Mouse (Mus musculus): Measurements from ENCODE around the gene Kdm2b. TPM values are rescaled to one million over a fixed set of nuclear protein-coding genes. Genes with fewer than 3 reads are reported as not detected.

Gene Kdm2b
- polyA plus RNA-seq, 1 experiment from 2014 or later: 7.6 TPM

- H3K4me1 ChIP-seq (replicated peaks; ENCODE audit: control insufficient read depth, insufficient read depth, low read length): no peaks in the 10 kb centered on the region
- no peak overlapping the region for H3K4me2 ChIP-seq (replicated peaks; ENCODE audit: low read depth)
- TF ChIP-seq CTCF (IDR thresholded peaks at IDR 0.05; ENCODE audit: low read depth): no peak
- 56% methylated on average over 5 of the region's 5 CpGs for WGBS
- H3K27ac ChIP-seq (ENCODE audit: low read depth, low read length): no peak overlapping the region
- no peak overlapping the region for H3K9ac ChIP-seq (ENCODE audit: low read depth, low read length)
- no peak overlapping the region for H3K4me3 ChIP-seq (ENCODE audit: low read depth, low read length)
- H3K9me3 ChIP-seq (ENCODE audit: control insufficient read depth): no peaks in the 10 kb centered on the region
- no peaks in the 10 kb centered on the region for H3K36me3 ChIP-seq (ENCODE audit: control insufficient read depth, insufficient read depth)
- H3K27me3 ChIP-seq (replicated peaks; ENCODE audit: control insufficient read depth, insufficient read depth, low read length): no peaks in the 10 kb centered on the region
- ATAC-seq: no peak
Observed at GRCm38 (mm10) chr5:122920557-122920956, 69.1 kb downstream of the Kdm2b start.

DNA sequence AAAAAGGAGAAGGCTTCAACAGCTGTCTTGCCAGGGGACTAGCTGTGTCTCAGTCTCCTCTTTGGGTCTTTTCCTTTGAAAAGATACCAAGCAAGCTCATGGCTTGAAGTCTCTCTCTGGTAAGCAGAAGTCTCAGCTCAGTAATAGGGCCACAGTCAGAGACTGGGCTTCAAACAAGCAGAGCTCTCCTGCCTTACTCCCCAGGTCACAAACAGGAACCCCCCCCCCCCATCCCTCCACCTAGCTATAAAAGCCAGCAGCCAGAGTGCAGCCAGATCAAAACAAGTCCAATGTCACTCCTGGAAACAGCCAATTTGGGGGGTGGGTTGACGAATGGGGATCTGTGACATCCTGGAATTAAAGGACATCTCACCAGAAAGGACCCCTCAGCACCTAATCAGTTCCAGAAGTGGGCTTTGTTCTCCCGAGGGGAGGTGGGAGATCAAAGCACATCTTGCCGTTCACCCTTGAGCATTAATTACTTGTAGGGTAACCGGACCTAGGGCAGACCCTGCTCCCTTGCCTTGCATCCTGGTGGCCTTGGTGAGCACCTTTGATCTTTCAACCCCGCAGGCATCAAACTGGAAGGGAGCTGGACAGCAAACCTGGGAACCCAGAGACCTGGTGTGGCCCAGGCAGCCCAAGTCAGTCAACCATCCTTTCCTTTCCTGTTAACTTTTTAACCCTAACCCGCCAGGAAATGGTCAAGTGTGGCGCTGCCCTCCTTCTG, 71.5 kb downstream of the Kdm2b start:
- 68% methylated on average over 7 of the region's 7 CpGs for WGBS
- no peak overlapping the region for H3K9ac ChIP-seq (ENCODE audit: low read depth, low read length)
- H3K9me3 ChIP-seq (ENCODE audit: control insufficient read depth): no peaks in the 10 kb centered on the region
- no peak overlapping the region for H3K4me3 ChIP-seq (ENCODE audit: low read depth, low read length)
- H3K27me3 ChIP-seq (replicated peaks; ENCODE audit: control insufficient read depth, insufficient read depth, low read length): no peaks in the 10 kb centered on the region
- no peak for ATAC-seq
- no peaks in the 10 kb centered on the region; the same call in 1 of the 2 replicates for H3K36me3 ChIP-seq (ENCODE audit: control insufficient read depth, insufficient read depth)
- no peak overlapping the region for H3K27ac ChIP-seq (ENCODE audit: low read depth, low read length)
- no peak overlapping the region for H3K4me2 ChIP-seq (replicated peaks; ENCODE audit: low read depth)
- no peaks in the 10 kb centered on the region for H3K4me1 ChIP-seq (replicated peaks; ENCODE audit: control insufficient read depth, insufficient read depth, low read length)
- TF ChIP-seq CTCF (IDR thresholded peaks at IDR 0.05; ENCODE audit: low read depth): no peak

DNA sequence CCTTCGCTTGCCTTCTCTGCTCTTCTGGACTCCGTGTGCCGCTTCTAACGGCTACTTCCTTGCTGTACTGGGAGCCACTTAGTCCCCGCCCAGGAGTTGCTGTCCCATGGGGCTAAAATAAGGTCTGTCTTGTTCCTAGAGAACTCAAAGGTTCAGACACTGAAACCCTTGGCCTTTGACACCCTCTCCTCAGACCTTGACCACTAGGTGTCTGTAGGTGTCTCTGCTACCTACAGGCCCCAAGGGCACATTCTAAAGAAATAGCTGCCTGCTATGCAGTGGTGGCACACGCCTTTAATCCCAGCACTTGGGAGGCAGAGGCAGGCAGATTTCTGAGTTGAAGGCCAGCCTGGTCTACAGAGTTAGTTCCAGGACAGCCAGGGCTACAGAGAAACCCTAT, 73.5 kb downstream of the Kdm2b start:
- no peak overlapping the region for H3K27ac ChIP-seq (ENCODE audit: low read depth, low read length)
- H3K9ac ChIP-seq (ENCODE audit: low read depth, low read length): no peak overlapping the region
- H3K36me3 ChIP-seq (ENCODE audit: control insufficient read depth, insufficient read depth): no peaks in the 10 kb centered on the region; the same call in 1 of the 2 replicates
- ATAC-seq: no peak
- no peak overlapping the region for H3K4me3 ChIP-seq (ENCODE audit: low read depth, low read length)
- TF ChIP-seq CTCF (IDR thresholded peaks at IDR 0.05; ENCODE audit: low read depth): no peak
- no peaks in the 10 kb centered on the region for H3K9me3 ChIP-seq (ENCODE audit: control insufficient read depth)
- H3K27me3 ChIP-seq (replicated peaks; ENCODE audit: control insufficient read depth, insufficient read depth, low read length): no peaks in the 10 kb centered on the region
- H3K4me2 ChIP-seq (replicated peaks; ENCODE audit: low read depth): no peak overlapping the region
- H3K4me1 ChIP-seq (replicated peaks; ENCODE audit: control insufficient read depth, insufficient read depth, low read length): no peaks in the 10 kb centered on the region
- WGBS: 92% methylated on average over 6 of the region's 6 CpGs

DNA sequence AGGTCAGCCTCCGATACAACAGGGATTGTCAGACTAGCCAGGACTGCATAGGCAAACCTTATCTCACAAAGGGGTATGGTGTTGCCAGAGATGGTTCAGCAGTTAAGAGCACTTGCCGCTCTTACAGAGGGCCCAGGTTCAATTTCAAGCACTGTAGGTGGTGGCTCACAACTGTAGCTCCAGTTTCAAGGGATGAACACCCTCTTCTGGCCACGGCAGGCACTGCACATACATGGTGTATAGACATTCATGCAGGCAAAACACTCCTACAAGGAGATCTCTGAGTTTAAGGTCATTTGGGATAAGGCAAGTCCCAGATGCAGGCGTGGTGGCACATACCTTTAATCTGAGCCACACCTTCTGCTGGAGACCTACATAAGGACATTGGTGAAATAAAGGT, 76.8 kb downstream of the Kdm2b start:
- H3K4me3 ChIP-seq (ENCODE audit: low read depth, low read length): no peak overlapping the region
- no peak for ATAC-seq
- no peak overlapping the region for H3K9ac ChIP-seq (ENCODE audit: low read depth, low read length)
- no peak overlapping the region for H3K4me2 ChIP-seq (replicated peaks; ENCODE audit: low read depth)
- 93% methylated on average over 4 of the region's 4 CpGs for WGBS
- H3K4me1 ChIP-seq (replicated peaks; ENCODE audit: control insufficient read depth, insufficient read depth, low read length): no peaks in the 10 kb centered on the region
- H3K36me3 ChIP-seq (ENCODE audit: control insufficient read depth, insufficient read depth): no peaks in the 10 kb centered on the region; the same call in 1 of the 2 replicates
- no peak overlapping the region for H3K27ac ChIP-seq (ENCODE audit: low read depth, low read length)
- no peaks in the 10 kb centered on the region for H3K9me3 ChIP-seq (ENCODE audit: control insufficient read depth)
- H3K27me3 ChIP-seq (replicated peaks; ENCODE audit: control insufficient read depth, insufficient read depth, low read length): no peaks in the 10 kb centered on the region
- peak; percentile 44 for TF ChIP-seq CTCF (IDR thresholded peaks at IDR 0.05; ENCODE audit: low read depth)

- H3K4me3 ChIP-seq (ENCODE audit: low read depth, low read length): no peak overlapping the region
- no peak for ATAC-seq
- H3K4me2 ChIP-seq (replicated peaks; ENCODE audit: low read depth): no peak overlapping the region
- H3K4me1 ChIP-seq (replicated peaks; ENCODE audit: control insufficient read depth, insufficient read depth, low read length): no peaks in the 10 kb centered on the region
- no peaks in the 10 kb centered on the region for H3K27me3 ChIP-seq (replicated peaks; ENCODE audit: control insufficient read depth, insufficient read depth, low read length)
- no peak for TF ChIP-seq CTCF (IDR thresholded peaks at IDR 0.05; ENCODE audit: low read depth)
- no peak overlapping the region for H3K9ac ChIP-seq (ENCODE audit: low read depth, low read length)
- H3K36me3 ChIP-seq (ENCODE audit: control insufficient read depth, insufficient read depth): no peaks in the 10 kb centered on the region; the same call in 1 of the 2 replicates
- no peak overlapping the region for H3K27ac ChIP-seq (ENCODE audit: low read depth, low read length)
- no peaks in the 10 kb centered on the region for H3K9me3 ChIP-seq (ENCODE audit: control insufficient read depth)
- WGBS: 89% methylated on average over 18 of the region's 18 CpGs
Observed at GRCm38 (mm10) chr5:122909481-122909880, 80.1 kb downstream of the Kdm2b start.

DNA sequence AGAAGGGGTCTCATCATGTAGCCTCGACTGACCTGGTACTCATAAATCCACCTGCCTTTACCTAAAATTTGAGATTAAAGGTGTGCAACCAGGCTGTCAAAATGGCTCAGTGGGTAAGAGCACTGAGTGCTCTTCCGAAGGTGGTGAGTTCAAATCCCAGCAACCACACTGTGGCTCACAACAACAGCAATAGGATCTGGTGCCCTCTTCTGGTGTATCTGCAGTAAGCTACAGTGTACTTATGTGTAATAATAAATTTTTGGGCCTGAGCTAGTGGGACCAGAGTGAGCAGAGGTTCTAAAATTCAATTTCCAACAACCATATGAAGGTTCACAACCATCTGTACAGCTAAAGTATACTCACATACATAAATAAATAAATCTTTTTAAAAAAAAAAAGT, 81.6 kb downstream of the Kdm2b start:
- WGBS: 87% methylated on average over 2 of the region's 2 CpGs
- H3K4me2 ChIP-seq (replicated peaks; ENCODE audit: low read depth): no peak overlapping the region
- H3K4me1 ChIP-seq (replicated peaks; ENCODE audit: control insufficient read depth, insufficient read depth, low read length): no peaks in the 10 kb centered on the region
- no peak for ATAC-seq
- H3K4me3 ChIP-seq (ENCODE audit: low read depth, low read length): no peak overlapping the region
- H3K27me3 ChIP-seq (replicated peaks; ENCODE audit: control insufficient read depth, insufficient read depth, low read length): no peaks in the 10 kb centered on the region
- H3K36me3 ChIP-seq (ENCODE audit: control insufficient read depth, insufficient read depth): no peaks in the 10 kb centered on the region
- TF ChIP-seq CTCF (IDR thresholded peaks at IDR 0.05; ENCODE audit: low read depth): peak; percentile 43
- no peaks in the 10 kb centered on the region for H3K9me3 ChIP-seq (ENCODE audit: control insufficient read depth)
- H3K9ac ChIP-seq (ENCODE audit: low read depth, low read length): no peak overlapping the region
- H3K27ac ChIP-seq (ENCODE audit: low read depth, low read length): no peak overlapping the region

Data from intestine, postnatal 0 days (tissue).